20 mouse cellular contexts compared by ENCODE assay signal in genomic region chr11:3925916-3926315, GRCm38 (mm10). TPM values are rescaled to one million over a fixed set of nuclear protein-coding genes. Genes with fewer than 3 reads are reported as not detected.
A peak's percentile ranks its signal among the peaks of the same experiment; 100 is the strongest.
DNase-seq lines count a peak whose midpoint lies in the region.
"Had no signal": no experiment of that assay in that cellular context is flagged by ENCODE, and none has a peak within 500 bp of the region (broad histone marks: within the 10 kb centered on the region; RNA-seq: fewer than 3 reads in every experiment).

No protein-coding gene starts in this region.

- DNase-seq in gastrocnemius, postnatal 10 days, result peak; percentile 2
- no peak for DNase-seq in gastrocnemius, adult 18-20 months (ENCODE audit: low spot score)
- peak; percentile 87 for DNase-seq in heart, adult 11 months
- no peak for DNase-seq in heart, adult 18-20 months
- peak; percentile 12 for DNase-seq in right cerebral cortex, postnatal 10 days (ENCODE audit: low spot score in 2 of 2)
- no peak for DNase-seq in right cerebral cortex, adult 2 months (ENCODE audit: low spot score in 2 of 2)
- DNase-seq in urinary bladder, adult 2 months (ENCODE audit: low spot score), result peak; percentile 9
- DNase-seq in urinary bladder, postnatal 10 days (ENCODE audit: low spot score), result no peak
- DNase-seq: adrenal gland, adult 8-10 months; adrenal gland, postnatal 14 days; adrenal gland, postnatal 36 days; B cell, adult 2 months; cerebellum, adult 11-12 months; cerebellum, adult 2 months; cerebellum, adult 9-10 months; cerebellum, postnatal 10 days; cerebellum, postnatal 25 days had no signal

RNA-seq across cellular contexts. Expression of gene Tcn2, which starts 6.0 kb away (rescaled TPM):
- 10 to 100 TPM; 17.4 to 22.2 TPM for total RNA-seq in gastrocnemius, postnatal 10 days (2021)
- total RNA-seq in gastrocnemius, adult 18-20 months (2021), result 10 to 100 TPM; 15.8 to 17.0 TPM
- total RNA-seq in heart, adult 18-20 months (2021), result 10 to 100 TPM; 37.9 to 50.5 TPM
- polyA plus RNA-seq in urinary bladder, adult 2 months (2012; rRNA removed), result 101 and 110 TPM in 2 replicates

RNA-seq across cellular contexts. Expression of gene Slc35e4, which starts 11.5 kb away (rescaled TPM):
- total RNA-seq in gastrocnemius, postnatal 10 days (2021), result 10 to 100 TPM; 15.8 to 19.4 TPM
- total RNA-seq in gastrocnemius, adult 18-20 months (2021), result 10 to 100 TPM; 16.5 to 30.9 TPM
- total RNA-seq in heart, adult 18-20 months (2021), result 1 to 10 TPM; 3.5 TPM
- 10.4 and 13.0 TPM in 2 replicates for polyA plus RNA-seq in urinary bladder, adult 2 months (2012; rRNA removed)
- polyA plus RNA-seq: G1E had no signal

RNA-seq across cellular contexts. Expression of gene Dusp18, which starts 30.9 kb away (rescaled TPM):
- 1 to 10 TPM; 2.1 to 2.8 TPM for total RNA-seq in gastrocnemius, postnatal 10 days (2021)
- 10 to 100 TPM in 1 of 2 experiments, 1 to 10 TPM in 1; 9.1 to 20.5 TPM for total RNA-seq in gastrocnemius, adult 18-20 months (2021)
- total RNA-seq in heart, adult 18-20 months (2021), result 10 to 100 TPM; 28.3 to 28.6 TPM
- polyA plus RNA-seq in urinary bladder, adult 2 months (2012; rRNA removed), result 2.5 and 3.0 TPM in 2 replicates
- polyA plus RNA-seq: G1E had no signal

RNA-seq across cellular contexts. Expression of gene 4921536K21Rik, which starts 31.0 kb away (rescaled TPM):
- under 1 TPM in 1 of 2 experiments, not detected in 1; 0.23 TPM for total RNA-seq in gastrocnemius, postnatal 10 days (2021)
- under 1 TPM; 0.17 to 0.27 TPM for total RNA-seq in gastrocnemius, adult 18-20 months (2021)
- total RNA-seq in heart, adult 18-20 months (2021), result under 1 TPM; 0.55 to 0.64 TPM
- polyA plus RNA-seq in urinary bladder, adult 2 months (2012; rRNA removed), result 0.25 and 0.34 TPM in 2 replicates
- polyA plus RNA-seq: activated CD4-positive, CD25-positive, alpha-beta regulatory T cell, adult 4 months; CD4-positive, CD25-positive, alpha-beta regulatory T cell, adult 4 months; G1E had no signal

RNA-seq across cellular contexts. Expression of gene Pes1, which starts 37.9 kb away (rescaled TPM):
- total RNA-seq in gastrocnemius, postnatal 10 days (2021), result 10 to 100 TPM; 42.0 to 44.9 TPM
- total RNA-seq in gastrocnemius, adult 18-20 months (2021), result 10 to 100 TPM; 31.0 to 31.8 TPM
- total RNA-seq in heart, adult 18-20 months (2021), result 10 to 100 TPM; 27.4 to 27.6 TPM
- 42.4 and 43.1 TPM in 2 replicates for polyA plus RNA-seq in urinary bladder, adult 2 months (2012; rRNA removed)

Comparison
In these comparisons a context has a peak if more than half of its experiments do, and no peak if none do; other contexts are left out.
1. DNase-seq: peak in gastrocnemius, postnatal 10 days (single experiment), heart, adult 11 months (single experiment), right cerebral cortex, postnatal 10 days (2 of 2) and urinary bladder, adult 2 months (single experiment); none in gastrocnemius, adult 18-20 months (single experiment), heart, adult 18-20 months (0 of 2), right cerebral cortex, adult 2 months (0 of 2) and urinary bladder, postnatal 10 days (single experiment).